Mouse (Mus musculus) stomach, postnatal 0 days (tissue): ENCODE data around the gene Spata32. TPM values are rescaled to one million over a fixed set of nuclear protein-coding genes. Genes with fewer than 3 reads are reported as not detected.

ENCODE experiments used
- ATAC-seq: fragments of 200-750 bp; cut with Nextera tagmentation; 2 replicates; pipeline ENCODE4 v1.8.0; 2017; ENCODE audit not compliant: low FRiP score, low TSS enrichment
- DNase-seq: peaks from one replicate; pipeline ENCODE4 v3.0.0-alpha.2; 2016; ENCODE audit warnings: low spot score
- H3K27ac ChIP-seq: fragments of 300-500 bp; sonication (generic); replicated peaks from 2 replicates; pipeline ENCODE4 v1.5.1; 2014; ENCODE audit warnings: mild to moderate bottlenecking, control low read depth
- H3K27me3 ChIP-seq: fragments of 300-500 bp; sonication (generic); 2 replicates; pipeline ENCODE4 v1.6.1; 2014; ENCODE audit warnings: low read length; ENCODE audit not compliant: control insufficient read depth, insufficient read depth
- H3K36me3 ChIP-seq: fragments of 300-500 bp; sonication (generic); 2 replicates; pipeline ENCODE4 v1.6.1; 2014; ENCODE audit warnings: low read length, mixed read lengths; ENCODE audit not compliant: control insufficient read depth, insufficient read depth
- H3K4me1 ChIP-seq: fragments of 300-500 bp; sonication (generic); replicated peaks from 2 replicates; pipeline ENCODE4 v1.6.1; 2014; ENCODE audit warnings: antibody characterized with exemption; ENCODE audit not compliant: control insufficient read depth, insufficient read depth
- H3K4me2 ChIP-seq: fragments of 300-500 bp; sonication (generic); replicated peaks from 2 replicates; pipeline ENCODE4 v1.6.1; 2014; ENCODE audit warnings: low read depth, mild to moderate bottlenecking, control low read depth, moderate library complexity
- H3K4me3 ChIP-seq: fragments of 300-500 bp; sonication (generic); 2 replicates; pipeline ENCODE4 v1.5.1; 2014; ENCODE audit warnings: low read depth, low read length, control low read depth
- H3K9ac ChIP-seq: fragments of 300-500 bp; sonication (generic); 2 replicates; pipeline ENCODE4 v1.6.1; 2014; ENCODE audit warnings: mild to moderate bottlenecking, low read length, control low read depth, mixed read lengths
- H3K9me3 ChIP-seq: fragments of 300-500 bp; sonication (generic); 2 replicates; pipeline ENCODE4 v1.6.1; 2016; ENCODE audit warnings: low read length; ENCODE audit not compliant: control insufficient read depth
- CTCF ChIP-seq: IDR thresholded peaks from 2 replicates; pipeline ENCODE4 v1.5.1; 2016; ENCODE audit warnings: antibody characterized with exemption, low read depth, mild to moderate bottlenecking, moderate library complexity
- EP300 ChIP-seq: optimal IDR thresholded peaks from 2 replicates; pipeline ENCODE3; 2016; ENCODE audit warnings: antibody characterized with exemption
- WGBS: fragments of 180-500 bp; shearing (Covaris S2); extraction: QIAGEN DNeasy Blood & Tissue Kit; methylation state at CpG from one replicate; pipeline ENCODE4 v1.1.7; 2014; 5-methylcytosine and 5-hydroxymethylcytosine counted together
- polyA plus RNA-seq: library from polyadenylated mRNA; unstranded; fragments of >200 nt; fragmentation: Nextera tagmentation; extraction: Ambion mirVana; gene quantifications from 2 replicates; pipeline ENCODE4 v1.2.1, GENCODE M21; 2015

Spata32 gene
- polyA plus RNA-seq, 1 experiment from 2014 or later: not detected

DNA sequence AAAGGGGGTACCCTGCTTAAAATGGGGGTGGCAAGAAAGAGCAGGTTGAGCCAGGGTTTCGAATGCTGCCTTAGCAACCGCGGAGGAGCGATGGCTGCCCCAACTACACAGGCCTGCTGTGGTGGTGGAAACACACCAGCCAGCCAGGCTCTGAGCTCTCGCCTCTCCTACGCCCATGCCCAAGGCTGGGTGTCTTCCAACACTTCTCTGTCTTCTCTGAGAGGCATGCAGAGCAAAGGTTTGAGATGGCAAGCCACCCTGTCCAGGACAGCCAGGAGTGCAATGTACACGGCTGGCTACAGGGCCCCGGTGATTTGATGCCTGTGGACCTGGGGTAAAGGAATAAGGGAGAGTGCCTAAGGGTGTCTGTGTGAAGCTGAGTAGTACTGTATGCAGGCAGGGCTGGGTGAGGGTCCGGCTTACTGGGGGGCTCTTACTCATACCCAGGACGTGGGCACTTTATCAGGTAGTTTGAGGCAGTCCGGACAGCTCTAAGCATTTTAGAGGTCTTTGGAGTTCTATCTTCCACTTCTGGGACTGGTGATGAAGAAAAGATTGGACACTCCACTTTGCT, 44.4 kb downstream of the Spata32 start:
- Histone ChIP-seq H3K27me3 (peaks cover 10% of the 10 kb centered on the region; the same call in 1 of the 2 replicates), H3K9me3 (no peaks in the 10 kb centered on the region), H3K4me3 (no peak overlapping the region), H3K9ac (no peak overlapping the region), H3K4me1 (no peaks in the 10 kb centered on the region), H3K27ac (no peak overlapping the region), H3K4me2 (no peak overlapping the region), H3K36me3 (no peaks in the 10 kb centered on the region)
- TF ChIP-seq EP300 (no peak), CTCF (no peak)
- WGBS: 92% methylated on average over 11 of the region's 11 CpGs
- DNase-seq: no peak
- ATAC-seq: no peak

DNA sequence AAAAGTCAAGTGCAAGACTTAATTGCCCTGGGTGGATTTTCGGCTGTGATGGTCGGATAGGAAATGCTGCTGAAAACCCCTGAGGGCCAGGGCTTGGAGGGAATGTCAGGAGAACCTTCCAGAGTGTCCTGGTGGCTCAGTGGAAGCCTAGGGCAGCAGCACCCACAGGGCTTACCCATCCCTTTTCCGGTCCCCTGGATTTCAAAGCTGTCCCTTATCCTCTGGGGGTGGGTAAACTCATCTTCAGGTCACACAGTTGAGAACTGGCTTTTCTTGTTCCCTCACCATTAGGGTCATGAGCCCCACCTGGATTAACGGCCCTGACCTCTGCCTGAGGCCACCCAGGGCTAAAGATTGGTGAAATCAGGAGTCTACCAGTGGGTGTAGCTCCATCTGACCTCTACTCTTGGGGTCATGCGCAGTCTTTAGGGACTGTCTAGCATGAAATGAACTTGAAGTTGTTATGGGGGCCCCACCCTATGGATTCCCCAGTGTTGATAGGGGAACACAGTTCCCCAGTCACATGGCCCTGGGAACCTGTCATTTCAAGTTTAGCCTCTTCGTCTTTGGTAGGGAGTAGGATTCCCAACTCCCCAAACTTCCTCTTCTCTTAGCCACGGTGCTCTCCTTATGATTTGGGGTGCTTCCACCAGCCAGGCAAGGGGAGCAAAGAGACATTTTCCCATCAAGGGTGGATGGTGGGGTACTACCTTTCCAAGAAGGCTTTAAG, 45.0 kb downstream of the Spata32 start:
- no peak overlapping the region for H3K4me2 ChIP-seq
- WGBS: 86% methylated on average over 7 of the region's 7 CpGs
- DNase-seq: no peak
- H3K27me3 ChIP-seq: peaks cover 10% of the 10 kb centered on the region; the same call in 1 of the 2 replicates
- H3K4me3 ChIP-seq: no peak overlapping the region
- H3K9me3 ChIP-seq: no peaks in the 10 kb centered on the region
- no peaks in the 10 kb centered on the region for H3K4me1 ChIP-seq
- TF ChIP-seq EP300: no peak
- TF ChIP-seq CTCF: no peak
- H3K36me3 ChIP-seq: no peaks in the 10 kb centered on the region
- H3K27ac ChIP-seq: no peak overlapping the region
- no peak for ATAC-seq
- H3K9ac ChIP-seq: no peak overlapping the region

GRCm38 (mm10) chr11:103172392-103173040, 45.7 kb downstream of the Spata32 start:
- no peak for TF ChIP-seq EP300
- TF ChIP-seq CTCF: no peak
- Histone ChIP-seq H3K9me3 (no peaks in the 10 kb centered on the region), H3K36me3 (no peaks in the 10 kb centered on the region), H3K4me1 (no peaks in the 10 kb centered on the region), H3K4me2 (no peak overlapping the region), H3K27me3 (peaks cover 10% of the 10 kb centered on the region; the same call in 1 of the 2 replicates), H3K9ac (no peak overlapping the region), H3K27ac (no peak overlapping the region), H3K4me3 (no peak overlapping the region)
- 75% methylated on average over 6 of the region's 6 CpGs for WGBS
- no peak for DNase-seq
- ATAC-seq: no peak

- TF ChIP-seq EP300 (no peak), CTCF (no peak)
- DNase-seq: no peak
- Histone ChIP-seq H3K4me1 (no peaks in the 10 kb centered on the region), H3K36me3 (no peaks in the 10 kb centered on the region), H3K9ac (no peak overlapping the region), H3K27ac (no peak overlapping the region), H3K4me2 (no peak overlapping the region; the same call in 1 of the 2 replicates), H3K4me3 (no peak overlapping the region), H3K9me3 (no peaks in the 10 kb centered on the region), H3K27me3 (peaks cover 10% of the 10 kb centered on the region; the same call in 1 of the 2 replicates)
- 63% methylated on average over 9 of the region's 9 CpGs for WGBS
- ATAC-seq: no peak
Observed at GRCm38 (mm10) chr11:103171703-103172391, 46.4 kb downstream of the Spata32 start.

DNA sequence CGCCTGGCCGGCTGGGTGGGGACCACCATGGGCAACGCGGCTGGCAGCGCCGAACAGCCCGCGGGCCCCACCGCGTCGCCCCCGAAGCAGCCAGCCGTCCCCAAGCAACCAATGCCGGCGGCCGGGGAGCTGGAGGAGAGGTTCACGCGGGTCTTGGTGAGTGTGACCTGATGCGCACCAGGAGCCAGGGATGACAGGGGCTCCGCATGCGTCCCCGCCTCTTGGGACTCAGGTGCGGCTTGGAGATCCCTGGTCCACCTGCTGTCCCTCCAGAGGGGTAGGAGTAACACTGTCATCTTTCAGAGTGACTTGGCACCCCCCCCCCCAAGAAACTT, 47.0 kb downstream of the Spata32 start:
- no peak for TF ChIP-seq EP300
- TF ChIP-seq CTCF: no peak
- peak overlapping the region; percentile 56 for H3K4me3 ChIP-seq
- H3K27ac ChIP-seq: no peak overlapping the region
- H3K9ac ChIP-seq: peak overlapping the region; percentile 58
- H3K9me3 ChIP-seq: no peaks in the 10 kb centered on the region
- no peaks in the 10 kb centered on the region for H3K36me3 ChIP-seq
- 6% methylated on average over 22 of the region's 23 CpGs for WGBS
- H3K27me3 ChIP-seq: peaks cover 10% of the 10 kb centered on the region; the same call in 1 of the 2 replicates
- peak overlapping the region; percentile 92 for H3K4me2 ChIP-seq
- no peaks in the 10 kb centered on the region for H3K4me1 ChIP-seq
- DNase-seq (no peak), ATAC-seq (no peak)
